Mouse (Mus musculus): ENCODE measurements around the gene Ehd1. TPM values are rescaled to one million over a fixed set of nuclear protein-coding genes. Genes with fewer than 3 reads are reported as not detected.

The Ehd1 gene
- polyA plus RNA-seq, 1 experiment from 2014 or later, result 63.8 TPM

GRCm38 (mm10) chr19:6272053-6272452 lies 4.5 kb upstream of the Ehd1 start:
- 60% methylated on average over 7 of the region's 7 CpGs for WGBS
- no peak for ATAC-seq (ENCODE audit: low FRiP score, low TSS enrichment)
- 0 out of 2 replicates have a peak overlapping the region, but pooled peaks have one; percentile 1 for H3K27ac ChIP-seq (replicated peaks)

DNA sequence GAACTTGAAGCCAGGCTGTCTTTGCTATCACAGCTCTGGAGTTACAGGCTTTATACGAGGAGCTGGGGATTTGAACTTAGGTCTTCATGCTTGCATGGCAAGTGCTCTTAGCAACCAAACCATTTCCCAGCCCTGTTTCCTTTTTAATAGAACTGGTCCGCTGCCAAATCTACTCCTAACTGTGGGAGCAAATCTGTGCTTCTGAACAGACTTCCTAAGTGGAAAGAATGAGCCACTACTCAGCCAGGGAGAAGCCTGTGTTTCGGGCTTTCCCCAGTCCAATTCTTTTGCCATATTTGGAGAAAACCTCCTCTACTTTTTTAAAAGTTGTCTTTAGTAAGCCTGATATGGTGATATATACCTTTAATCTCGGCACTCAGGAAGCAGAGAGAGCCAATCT lies 3.8 kb upstream of the Ehd1 start:
- Histone ChIP-seq H3K36me3 (ENCODE audit: control insufficient read depth, insufficient read depth, low read length) (no peaks in the 10 kb centered on the region), H3K4me2 (replicated peaks; ENCODE audit: low read depth) (no peak overlapping the region), H3K4me1 (replicated peaks; ENCODE audit: control insufficient read depth, insufficient read depth) (no peaks in the 10 kb centered on the region), H3K9me3 (ENCODE audit: control insufficient read depth, low read length) (no peaks in the 10 kb centered on the region), H3K4me3 (ENCODE audit: low read depth, low read length) (no peak overlapping the region), H3K9ac (ENCODE audit: low read length) (no peak overlapping the region), H3K27me3 (ENCODE audit: control insufficient read depth, insufficient read depth, low read length) (no peaks in the 10 kb centered on the region), H3K27ac (replicated peaks) (no peak overlapping the region; the same call in 1 of the 2 replicates)
- WGBS, result 58% methylated on average over 4 of the region's 4 CpGs
- TF ChIP-seq EP300 (optimal IDR thresholded peaks at IDR 0.05), result no peak
- no peak for TF ChIP-seq CTCF (IDR thresholded peaks at IDR 0.05; ENCODE audit: low read depth)
- DNase-seq (ENCODE audit: low spot score), result no peak
- no peak for ATAC-seq (ENCODE audit: low FRiP score, low TSS enrichment)

More at GRCm38 (mm10) chr19:6272053-6272452, 4.5 kb upstream of the Ehd1 start:
- no peak overlapping the region for H3K4me3 ChIP-seq (ENCODE audit: low read depth, low read length)
- no peaks in the 10 kb centered on the region for H3K4me1 ChIP-seq (replicated peaks; ENCODE audit: control insufficient read depth, insufficient read depth)
- TF ChIP-seq CTCF (IDR thresholded peaks at IDR 0.05; ENCODE audit: low read depth) (no peak), EP300 (optimal IDR thresholded peaks at IDR 0.05) (no peak)
- DNase-seq (ENCODE audit: low spot score), result peak; percentile 29
- no peaks in the 10 kb centered on the region for H3K9me3 ChIP-seq (ENCODE audit: control insufficient read depth, low read length)
- no peaks in the 10 kb centered on the region for H3K36me3 ChIP-seq (ENCODE audit: control insufficient read depth, insufficient read depth, low read length)
- no peak overlapping the region for H3K9ac ChIP-seq (ENCODE audit: low read length)
- H3K27me3 ChIP-seq (ENCODE audit: control insufficient read depth, insufficient read depth, low read length), result no peaks in the 10 kb centered on the region
- no peak overlapping the region for H3K4me2 ChIP-seq (replicated peaks; ENCODE audit: low read depth)

GRCm38 (mm10) chr19:6273592-6273991 lies 2.9 kb upstream of the Ehd1 start:
- TF ChIP-seq CTCF (IDR thresholded peaks at IDR 0.05; ENCODE audit: low read depth) (no peak), EP300 (optimal IDR thresholded peaks at IDR 0.05) (no peak)
- no peaks in the 10 kb centered on the region for H3K36me3 ChIP-seq (ENCODE audit: control insufficient read depth, insufficient read depth, low read length)
- no peak overlapping the region for H3K9ac ChIP-seq (ENCODE audit: low read length)
- no peak overlapping the region for H3K4me3 ChIP-seq (ENCODE audit: low read depth, low read length)
- ATAC-seq (ENCODE audit: low FRiP score, low TSS enrichment), result no peak
- no peak for DNase-seq (ENCODE audit: low spot score)
- no peak overlapping the region for H3K4me2 ChIP-seq (replicated peaks; ENCODE audit: low read depth)
- WGBS, result 62% methylated on average over 4 of the region's 4 CpGs
- H3K4me1 ChIP-seq (replicated peaks; ENCODE audit: control insufficient read depth, insufficient read depth), result peaks cover under 1% of the 10 kb centered on the region; the same call in 1 of the 2 replicates
- H3K27ac ChIP-seq (replicated peaks), result no peak overlapping the region
- no peaks in the 10 kb centered on the region for H3K9me3 ChIP-seq (ENCODE audit: control insufficient read depth, low read length)
- no peaks in the 10 kb centered on the region for H3K27me3 ChIP-seq (ENCODE audit: control insufficient read depth, insufficient read depth, low read length)

GRCm38 (mm10) chr19:6273998-6274608 lies 2.4 kb upstream of the Ehd1 start:
- no peak for TF ChIP-seq CTCF (IDR thresholded peaks at IDR 0.05; ENCODE audit: low read depth)
- TF ChIP-seq EP300 (optimal IDR thresholded peaks at IDR 0.05), result no peak
- Histone ChIP-seq H3K27me3 (ENCODE audit: control insufficient read depth, insufficient read depth, low read length) (no peaks in the 10 kb centered on the region), H3K4me2 (replicated peaks; ENCODE audit: low read depth) (no peak overlapping the region), H3K36me3 (ENCODE audit: control insufficient read depth, insufficient read depth, low read length) (no peaks in the 10 kb centered on the region), H3K9ac (ENCODE audit: low read length) (no peak overlapping the region), H3K4me1 (replicated peaks; ENCODE audit: control insufficient read depth, insufficient read depth) (peaks cover 4% of the 10 kb centered on the region), H3K27ac (replicated peaks) (no peak overlapping the region), H3K9me3 (ENCODE audit: control insufficient read depth, low read length) (no peaks in the 10 kb centered on the region), H3K4me3 (ENCODE audit: low read depth, low read length) (no peak overlapping the region)
- 85% methylated on average over 13 of the region's 13 CpGs for WGBS
- DNase-seq (ENCODE audit: low spot score) (no peak), ATAC-seq (ENCODE audit: low FRiP score, low TSS enrichment) (no peak)

GRCm38 (mm10) chr19:6275740-6276389 lies 660 bp upstream of the Ehd1 start:
- H3K4me2 ChIP-seq (replicated peaks; ENCODE audit: low read depth), result peak overlapping the region; percentile 91
- peak overlapping the region; percentile 84 for H3K27ac ChIP-seq (replicated peaks)
- TF ChIP-seq EP300 (optimal IDR thresholded peaks at IDR 0.05) (no peak), CTCF (IDR thresholded peaks at IDR 0.05; ENCODE audit: low read depth) (peak; percentile 30; the same call in 1 of the 2 replicates)
- WGBS, result 6% methylated on average over 15 of the region's 15 CpGs
- no peaks in the 10 kb centered on the region for H3K9me3 ChIP-seq (ENCODE audit: control insufficient read depth, low read length)
- DNase-seq (ENCODE audit: low spot score), result no peak
- H3K9ac ChIP-seq (ENCODE audit: low read length), result peak overlapping the region; percentile 51
- no peak for ATAC-seq (ENCODE audit: low FRiP score, low TSS enrichment)
- H3K4me1 ChIP-seq (replicated peaks; ENCODE audit: control insufficient read depth, insufficient read depth), result peaks cover 9% of the 10 kb centered on the region
- peak overlapping the region; percentile 79 for H3K4me3 ChIP-seq (ENCODE audit: low read depth, low read length)
- H3K27me3 ChIP-seq (ENCODE audit: control insufficient read depth, insufficient read depth, low read length), result no peaks in the 10 kb centered on the region
- no peaks in the 10 kb centered on the region for H3K36me3 ChIP-seq (ENCODE audit: control insufficient read depth, insufficient read depth, low read length)
